Mouse (Mus musculus): ENCODE measurements at regions not wholly inside any gene's neighbourhood (a gene's known extent, or its start where the extent isn't known, plus 50 kb on each side); places are given as distances from the start of the nearest gene placed in this dataset.

DNA sequence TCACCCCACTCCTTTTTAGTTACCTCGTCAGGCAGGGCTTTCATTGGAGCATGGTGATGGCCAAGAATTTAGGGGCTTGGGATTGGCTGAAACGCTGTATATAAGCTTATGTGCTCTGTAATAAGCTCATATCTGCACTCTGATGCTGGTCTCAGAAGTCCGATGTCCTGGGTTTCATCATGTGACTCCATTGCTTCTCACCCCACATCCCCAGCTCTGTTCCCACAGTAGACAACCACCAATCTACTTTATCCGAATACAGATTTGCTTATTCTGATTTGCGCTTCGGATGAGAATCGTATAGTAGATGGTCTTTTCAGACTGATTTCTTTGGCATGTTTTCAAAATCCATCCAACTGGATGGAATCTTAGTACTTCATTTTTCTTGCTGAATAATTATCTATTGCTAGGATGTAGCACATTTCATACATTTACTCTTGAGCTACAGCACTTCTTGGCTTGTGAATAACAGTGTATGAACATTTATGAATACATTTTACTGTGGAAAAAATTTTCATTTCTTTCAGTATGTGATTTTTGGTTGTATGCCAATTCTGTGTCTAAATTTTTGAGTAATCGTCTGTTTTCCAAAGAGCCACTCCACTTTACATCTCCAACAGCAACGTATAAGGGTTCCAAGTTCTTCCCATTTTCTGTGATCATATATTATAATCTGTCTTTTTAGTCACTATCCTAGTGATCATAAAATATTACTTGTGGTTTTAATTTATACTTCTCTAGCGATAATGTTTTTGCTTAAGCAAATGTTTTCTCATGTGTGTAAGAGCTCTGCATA is 185.7 kb downstream of the Hace1 start:
- Histone ChIP-seq H3K9ac (ENCODE audit: low read length) (no peak overlapping the region), H3K4me3 (ENCODE audit: low read depth, low read length) (no peak overlapping the region), H3K4me2 (ENCODE audit: low read length) (no peak overlapping the region), H3K4me1 (ENCODE audit: control insufficient read depth, insufficient read depth, low read length) (no peaks in the 10 kb centered on the region), H3K9me3 (replicated peaks; ENCODE audit: control insufficient read depth, low read length) (no peaks in the 10 kb centered on the region), H3K27ac (ENCODE audit: low read depth, low read length) (no peak overlapping the region), H3K27me3 (replicated peaks; ENCODE audit: control insufficient read depth, insufficient read depth, low read length) (no peaks in the 10 kb centered on the region), H3K36me3 (ENCODE audit: control insufficient read depth, insufficient read depth, low read length) (no peaks in the 10 kb centered on the region)
- 90% methylated on average over 10 of the region's 10 CpGs for WGBS
- ATAC-seq (peak; percentile 48; the same call in 1 of the 2 replicates), DNase-seq (ENCODE audit: low spot score) (peak; percentile 40)

DNA sequence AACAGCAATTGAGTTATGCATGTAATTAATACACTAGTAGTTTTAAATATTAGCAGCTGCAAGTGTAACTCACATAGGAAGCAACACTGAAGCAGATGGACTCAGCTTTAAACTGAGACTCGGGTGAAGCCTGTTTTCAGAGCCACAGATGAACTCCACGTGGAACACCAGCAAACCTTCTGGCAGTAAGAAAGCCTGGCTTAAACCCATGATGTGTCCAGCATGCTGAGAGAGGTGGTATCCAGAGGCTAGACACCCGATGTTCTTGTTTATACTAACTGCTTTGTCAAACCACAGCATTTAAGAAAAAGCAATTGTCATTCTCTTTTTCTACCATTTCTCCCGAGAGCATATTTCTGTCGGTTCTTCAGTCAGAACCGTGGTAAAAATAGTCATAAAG is 202.1 kb downstream of the Hace1 start:
- DNase-seq (ENCODE audit: low spot score) (no peak), ATAC-seq (no peak)
- H3K4me2 ChIP-seq (ENCODE audit: low read length) = no peak overlapping the region
- H3K27ac ChIP-seq (ENCODE audit: low read depth, low read length) = no peak overlapping the region
- H3K9ac ChIP-seq (ENCODE audit: low read length) = no peak overlapping the region
- H3K36me3 ChIP-seq (ENCODE audit: control insufficient read depth, insufficient read depth, low read length) = no peaks in the 10 kb centered on the region
- H3K4me3 ChIP-seq (ENCODE audit: low read depth, low read length) = no peak overlapping the region
- 26% methylated on average over 6 of the region's 6 CpGs for WGBS
- no peaks in the 10 kb centered on the region for H3K9me3 ChIP-seq (replicated peaks; ENCODE audit: control insufficient read depth, low read length)
- peaks cover 6% of the 10 kb centered on the region; the same call in 1 of the 2 replicates for H3K4me1 ChIP-seq (ENCODE audit: control insufficient read depth, insufficient read depth, low read length)
- no peaks in the 10 kb centered on the region for H3K27me3 ChIP-seq (replicated peaks; ENCODE audit: control insufficient read depth, insufficient read depth, low read length)

DNA sequence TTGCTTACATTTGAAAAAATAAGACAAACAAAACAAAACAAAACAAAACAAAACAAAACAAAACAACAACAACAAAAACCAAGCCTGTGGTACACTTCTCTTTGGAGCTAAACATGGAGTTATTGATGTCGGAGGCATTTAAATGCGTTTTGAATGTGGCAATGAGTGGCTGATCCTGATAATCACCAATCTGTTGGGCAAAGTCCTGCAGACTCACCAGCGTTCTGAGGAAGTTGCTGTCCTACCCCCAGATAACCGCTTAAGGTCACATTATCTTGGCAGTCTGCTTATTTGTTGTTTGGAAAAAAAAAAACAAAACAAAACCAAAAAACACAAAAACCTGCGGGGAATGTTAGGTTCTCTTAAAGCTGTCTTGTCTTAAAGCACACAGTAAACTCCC is 205.4 kb downstream of the Hace1 start:
- Histone ChIP-seq H3K9me3 (replicated peaks; ENCODE audit: control insufficient read depth, low read length) (no peaks in the 10 kb centered on the region), H3K27me3 (replicated peaks; ENCODE audit: control insufficient read depth, insufficient read depth, low read length) (no peaks in the 10 kb centered on the region), H3K4me3 (ENCODE audit: low read depth, low read length) (no peak overlapping the region), H3K27ac (ENCODE audit: low read depth, low read length) (no peak overlapping the region), H3K4me2 (ENCODE audit: low read length) (no peak overlapping the region), H3K4me1 (ENCODE audit: control insufficient read depth, insufficient read depth, low read length) (peaks cover 6% of the 10 kb centered on the region; the same call in 1 of the 2 replicates), H3K36me3 (ENCODE audit: control insufficient read depth, insufficient read depth, low read length) (no peaks in the 10 kb centered on the region), H3K9ac (ENCODE audit: low read length) (no peak overlapping the region)
- 47% methylated on average over 5 of the region's 5 CpGs for WGBS
- DNase-seq (ENCODE audit: low spot score) (no peak), ATAC-seq (no peak)

DNA sequence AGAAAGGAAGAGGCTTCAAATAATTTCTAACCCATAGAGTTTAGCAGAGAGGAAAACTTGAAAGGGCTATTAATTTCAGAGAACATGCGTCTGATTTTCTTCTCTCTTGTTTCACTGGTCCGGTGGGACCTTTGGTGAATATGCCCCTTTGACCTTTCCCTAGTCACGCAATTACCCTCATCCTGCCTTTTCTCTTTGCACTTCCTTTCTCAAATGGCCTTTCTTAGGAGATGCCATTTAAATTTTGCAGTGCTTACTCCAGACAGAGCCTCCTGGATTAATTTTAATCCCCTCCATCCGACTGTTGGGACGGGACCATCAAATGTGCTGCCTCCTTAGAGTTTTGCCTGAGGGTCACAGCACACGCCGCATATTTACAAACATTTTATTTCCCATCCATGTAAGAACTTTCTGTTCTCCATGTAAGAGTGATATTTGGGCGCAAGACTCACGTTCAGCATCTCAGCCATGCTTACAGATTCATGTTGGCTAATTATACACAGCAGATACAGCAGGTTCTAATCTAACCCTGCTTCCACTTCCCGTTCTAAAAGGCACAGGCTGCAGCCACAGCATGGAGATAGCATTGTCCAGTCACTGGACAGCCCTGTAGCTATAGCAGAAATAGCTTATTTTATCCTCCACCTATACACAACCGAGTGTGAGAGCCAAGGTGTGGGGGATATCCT is 206.0 kb downstream of the Hace1 start:
- no peak overlapping the region for H3K4me2 ChIP-seq (ENCODE audit: low read length)
- 22% methylated on average over 11 of the region's 11 CpGs for WGBS
- no peaks in the 10 kb centered on the region for H3K9me3 ChIP-seq (replicated peaks; ENCODE audit: control insufficient read depth, low read length)
- H3K27me3 ChIP-seq (replicated peaks; ENCODE audit: control insufficient read depth, insufficient read depth, low read length) = no peaks in the 10 kb centered on the region
- H3K4me1 ChIP-seq (ENCODE audit: control insufficient read depth, insufficient read depth, low read length) = peaks cover 6% of the 10 kb centered on the region; the same call in 1 of the 2 replicates
- H3K27ac ChIP-seq (ENCODE audit: low read depth, low read length) = no peak overlapping the region
- ATAC-seq (no peak), DNase-seq (ENCODE audit: low spot score) (no peak)
- no peaks in the 10 kb centered on the region for H3K36me3 ChIP-seq (ENCODE audit: control insufficient read depth, insufficient read depth, low read length)
- no peak overlapping the region for H3K9ac ChIP-seq (ENCODE audit: low read length)
- H3K4me3 ChIP-seq (ENCODE audit: low read depth, low read length) = no peak overlapping the region

DNA sequence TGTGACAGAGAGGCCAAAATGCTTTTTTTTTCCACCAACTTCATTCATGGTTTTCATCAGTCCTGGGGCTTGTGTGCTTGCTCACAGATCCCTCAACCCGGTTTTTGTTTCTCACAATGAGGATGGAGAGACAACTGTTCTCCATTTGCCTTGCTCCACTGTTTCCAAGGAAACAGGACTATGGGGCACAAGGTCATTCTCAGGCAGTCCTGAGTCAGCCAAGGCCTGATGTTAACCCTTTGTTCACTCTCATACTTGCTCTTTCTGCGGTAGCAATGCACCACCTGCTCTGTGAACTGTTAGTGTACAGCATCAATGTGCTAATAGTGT is 206.5 kb downstream of the Hace1 start:
- DNase-seq (ENCODE audit: low spot score) (no peak), ATAC-seq (peak; percentile 32; the same call in 1 of the 2 replicates)
- 17% methylated on average over 2 of the region's 2 CpGs for WGBS
- no peak overlapping the region for H3K4me2 ChIP-seq (ENCODE audit: low read length)
- H3K4me1 ChIP-seq (ENCODE audit: control insufficient read depth, insufficient read depth, low read length) = peaks cover 6% of the 10 kb centered on the region; the same call in 1 of the 2 replicates
- H3K9ac ChIP-seq (ENCODE audit: low read length) = no peak overlapping the region
- no peaks in the 10 kb centered on the region for H3K9me3 ChIP-seq (replicated peaks; ENCODE audit: control insufficient read depth, low read length)
- H3K27ac ChIP-seq (ENCODE audit: low read depth, low read length) = no peak overlapping the region
- H3K27me3 ChIP-seq (replicated peaks; ENCODE audit: control insufficient read depth, insufficient read depth, low read length) = no peaks in the 10 kb centered on the region
- H3K4me3 ChIP-seq (ENCODE audit: low read depth, low read length) = no peak overlapping the region
- H3K36me3 ChIP-seq (ENCODE audit: control insufficient read depth, insufficient read depth, low read length) = no peaks in the 10 kb centered on the region

DNA sequence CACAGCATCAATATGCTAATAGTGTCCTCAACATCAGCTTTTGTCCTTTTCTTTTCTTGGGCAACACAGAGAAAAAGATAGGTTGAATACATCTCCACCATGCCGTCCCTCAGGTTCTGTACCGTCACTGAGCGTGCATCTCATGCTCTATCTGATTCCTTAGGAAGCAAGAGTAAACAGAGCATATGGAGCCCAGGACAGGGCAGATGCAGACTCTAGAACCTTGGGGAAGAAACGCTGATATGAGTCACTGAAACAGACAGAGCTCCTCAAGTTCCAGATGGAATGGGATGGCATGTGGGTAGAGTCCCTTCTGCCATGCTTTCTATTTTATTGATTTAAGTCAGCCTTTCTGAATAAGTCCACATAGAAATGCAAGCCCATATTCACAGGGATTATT is 206.9 kb downstream of the Hace1 start:
- no peak overlapping the region for H3K4me2 ChIP-seq (ENCODE audit: low read length)
- peaks cover 6% of the 10 kb centered on the region; the same call in 1 of the 2 replicates for H3K4me1 ChIP-seq (ENCODE audit: control insufficient read depth, insufficient read depth, low read length)
- ATAC-seq = no peak
- DNase-seq (ENCODE audit: low spot score) = no peak
- no peaks in the 10 kb centered on the region for H3K27me3 ChIP-seq (replicated peaks; ENCODE audit: control insufficient read depth, insufficient read depth, low read length)
- no peak overlapping the region for H3K4me3 ChIP-seq (ENCODE audit: low read depth, low read length)
- WGBS = 70% methylated on average over 4 of the region's 4 CpGs
- no peak overlapping the region for H3K27ac ChIP-seq (ENCODE audit: low read depth, low read length)
- no peak overlapping the region for H3K9ac ChIP-seq (ENCODE audit: low read length)
- H3K9me3 ChIP-seq (replicated peaks; ENCODE audit: control insufficient read depth, low read length) = no peaks in the 10 kb centered on the region
- H3K36me3 ChIP-seq (ENCODE audit: control insufficient read depth, insufficient read depth, low read length) = no peaks in the 10 kb centered on the region

DNA sequence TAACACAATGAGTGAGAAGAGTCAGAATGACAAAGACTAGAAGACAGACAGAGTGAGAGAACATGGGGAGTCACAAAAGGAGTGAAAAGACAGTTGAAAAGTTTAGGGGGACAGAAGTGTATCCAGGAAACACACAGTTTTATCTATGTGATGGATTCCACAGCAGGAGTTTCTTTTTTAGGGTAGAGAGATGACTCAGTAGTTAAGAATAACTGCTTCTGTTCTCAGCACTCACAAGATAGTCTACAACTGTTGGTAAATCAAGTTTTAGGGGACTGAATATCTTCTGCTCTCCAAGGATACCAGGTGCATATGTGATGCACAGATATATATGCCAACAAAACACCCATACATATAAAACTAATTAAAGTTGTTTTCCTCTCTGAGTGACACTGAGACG is 210.7 kb downstream of the Hace1 start:
- Histone ChIP-seq H3K4me2 (ENCODE audit: low read length) (no peak overlapping the region), H3K27ac (ENCODE audit: low read depth, low read length) (no peak overlapping the region), H3K36me3 (ENCODE audit: control insufficient read depth, insufficient read depth, low read length) (no peaks in the 10 kb centered on the region), H3K9ac (ENCODE audit: low read length) (no peak overlapping the region), H3K9me3 (replicated peaks; ENCODE audit: control insufficient read depth, low read length) (no peaks in the 10 kb centered on the region), H3K4me1 (ENCODE audit: control insufficient read depth, insufficient read depth, low read length) (no peaks in the 10 kb centered on the region), H3K4me3 (ENCODE audit: low read depth, low read length) (no peak overlapping the region), H3K27me3 (replicated peaks; ENCODE audit: control insufficient read depth, insufficient read depth, low read length) (no peaks in the 10 kb centered on the region)
- WGBS = 85% methylated on average over 1 of the region's 1 CpGs
- no peak for ATAC-seq
- no peak for DNase-seq (ENCODE audit: low spot score)

DNA sequence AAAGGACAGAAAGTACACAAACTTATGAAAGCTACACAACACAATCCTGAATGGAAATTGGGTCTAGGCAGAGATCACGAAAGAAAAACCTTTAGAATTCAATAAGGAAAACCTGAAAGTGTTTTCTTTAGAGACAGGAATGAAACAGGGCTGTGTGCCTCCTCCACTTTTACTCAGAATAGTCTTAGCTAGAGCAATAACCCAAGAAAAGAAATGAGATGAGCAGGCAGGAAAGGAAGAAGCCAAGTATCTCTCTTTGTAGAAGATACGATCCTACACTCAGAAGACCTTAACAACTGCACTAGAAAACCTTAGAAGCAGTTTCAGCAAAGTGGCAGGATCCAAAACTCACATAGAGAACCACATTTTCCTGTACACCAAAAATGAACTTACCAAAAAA is 218.0 kb downstream of the Hace1 start:
- 88% methylated on average over 2 of the region's 2 CpGs for WGBS
- Histone ChIP-seq H3K9me3 (replicated peaks; ENCODE audit: control insufficient read depth, low read length) (no peaks in the 10 kb centered on the region), H3K4me1 (ENCODE audit: control insufficient read depth, insufficient read depth, low read length) (no peaks in the 10 kb centered on the region), H3K4me3 (ENCODE audit: low read depth, low read length) (no peak overlapping the region), H3K36me3 (ENCODE audit: control insufficient read depth, insufficient read depth, low read length) (no peaks in the 10 kb centered on the region), H3K27ac (ENCODE audit: low read depth, low read length) (no peak overlapping the region), H3K4me2 (ENCODE audit: low read length) (no peak overlapping the region), H3K27me3 (replicated peaks; ENCODE audit: control insufficient read depth, insufficient read depth, low read length) (no peaks in the 10 kb centered on the region), H3K9ac (ENCODE audit: low read length) (no peak overlapping the region)
- ATAC-seq = no peak
- DNase-seq (ENCODE audit: low spot score) = no peak
